Mouse (Mus musculus): Measurements from ENCODE around the gene Ccna2.

GRCm38 (mm10) chr3:36598811-36599210 lies 26.9 kb upstream of the Ccna2 start:
- TF ChIP-seq CTCF (IDR thresholded peaks at IDR 0.05; ENCODE audit: control insufficient read depth, insufficient read depth, low read length) = no peak
- no peak for TF ChIP-seq POLR2A (IDR thresholded peaks at IDR 0.05; ENCODE audit: borderline replicate concordance, control insufficient read depth, low read depth, low read length)

All from bone marrow, adult 2 months (tissue).